Mouse (Mus musculus) stomach, postnatal 0 days (tissue): ENCODE results near the gene Ppme1.

Experiments
- CTCF ChIP-seq: IDR thresholded peaks from 2 replicates; pipeline ENCODE4 v1.5.1; 2016; ENCODE audit warnings: antibody characterized with exemption, low read depth, mild to moderate bottlenecking, moderate library complexity
- EP300 ChIP-seq: optimal IDR thresholded peaks from 2 replicates; pipeline ENCODE3; 2016; ENCODE audit warnings: antibody characterized with exemption

DNA sequence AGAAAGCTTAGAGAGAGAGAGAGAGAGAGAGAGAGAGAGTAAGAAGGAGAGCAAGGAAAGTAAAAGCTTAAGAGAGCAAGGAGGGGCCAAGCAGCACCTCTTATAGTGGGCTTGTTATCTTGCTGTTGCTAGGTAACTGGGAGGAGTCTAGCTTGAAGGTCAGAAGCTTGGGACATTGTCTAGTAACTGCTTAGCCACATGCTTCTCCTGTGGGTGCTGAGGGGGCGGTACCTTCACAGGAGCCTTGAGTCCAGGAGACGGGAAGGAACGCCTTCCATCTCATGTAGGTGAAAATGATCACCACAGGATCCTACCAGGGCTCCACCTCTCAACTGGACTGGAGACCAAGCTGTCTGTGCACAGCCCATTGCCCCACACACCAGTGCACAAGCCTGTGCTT, 70.7 kb downstream of the Ppme1 start:
- no peak for TF ChIP-seq CTCF
- TF ChIP-seq EP300: no peak
